Mouse (Mus musculus) monocyte, adult 59 days (primary cell): ENCODE results near the gene Mlana. TPM values are rescaled to one million over a fixed set of nuclear protein-coding genes. Genes with fewer than 3 reads are reported as not detected.

Source experiments
- total RNA-seq, 2 experiments: library from RNA; stranded (reverse); gene quantifications; one replicate each; pipeline ENCODE4 v1.2.4; 2023

Mlana gene
- total RNA-seq = not detected

GRCm38 (mm10) chr19:29697245-29697874, at the start of gene Mlana:
Gene Mlana (plus strand): TSS chr19:29697824.

Other genes with a start within 250 kb of the Mlana start
- gene Ric1, start 175.5 kb upstream of the Mlana start, total RNA-seq = 10 to 100 TPM; 46.8 to 49.5 TPM
- 10 to 100 TPM; 31.7 to 36.5 TPM for gene Ermp1, start 49.4 kb upstream of the Mlana start, total RNA-seq
- gene 9930021J03Rik, start 108.2 kb downstream of the Mlana start, total RNA-seq = 10 to 100 TPM; 19.3 to 23.5 TPM
- 10 to 100 TPM in 1 of 2 experiments, 1 to 10 TPM in 1; 9.8 to 11.4 TPM for gene Ranbp6, start 115.2 kb downstream of the Mlana start, total RNA-seq
- gene Il33, start 227.3 kb downstream of the Mlana start, total RNA-seq = not detected